Mouse (Mus musculus) lung, postnatal 36 days (tissue): ENCODE data around the gene Ndc80.
"Not testable (repeated sequence)": the region's sequence is repeated elsewhere in the genome, so short reads cannot be mapped to it uniquely, and the experiment has no call there.

Experiments
- DNase-seq: peaks from one replicate; pipeline ENCODE4 v3.0.0; 2022; ENCODE audit warnings: mixed read lengths

Gene Ndc80

GRCm38 (mm10) chr17:71477481-71477880 is 49.2 kb downstream of the Ndc80 start:
- no peak for DNase-seq

- DNase-seq: no peak
These were observed 50.2 kb downstream of the Ndc80 start for GRCm38 (mm10) chr17:71476346-71477020.

- peak; percentile 65 for DNase-seq
These were observed 51.0 kb downstream of the Ndc80 start for GRCm38 (mm10) chr17:71475705-71476089.

- DNase-seq: peak; percentile 96
These were observed 51.6 kb downstream of the Ndc80 start, which contains the start of gene Smchd1 for GRCm38 (mm10) chr17:71474762-71475704. Gene Smchd1, minus strand, starts transcription at chr17:71475343.

GRCm38 (mm10) chr17:71474128-71474527 is 52.5 kb downstream of the Ndc80 start:
- DNase-seq: no peak

GRCm38 (mm10) chr17:71471261-71471660 is 55.4 kb downstream of the Ndc80 start:
- DNase-seq: no peak

- DNase-seq: no peak
These were observed 66.3 kb downstream of the Ndc80 start for GRCm38 (mm10) chr17:71460312-71460711.

- no peak for DNase-seq
These were observed 66.8 kb downstream of the Ndc80 start, which contains the start of gene Gm4707 for GRCm38 (mm10) chr17:71459818-71460217. Gene Gm4707, minus strand, starts transcription at chr17:71459918.

GRCm38 (mm10) chr17:71457361-71457760 is 69.3 kb downstream of the Ndc80 start:
- DNase-seq: not testable (repeated sequence)
